Mouse (Mus musculus) CH12.LX (cell line): ENCODE measurements around the gene Tmem171. TPM values are rescaled to one million over a fixed set of nuclear protein-coding genes. Genes with fewer than 3 reads are reported as not detected.

Source experiments
- DNase-seq: peaks from one replicate; pipeline ENCODE4 v3.0.0-alpha.2; 2013; ENCODE audit errors: extremely low read depth
- H3K27ac ChIP-seq: 2 replicates; pipeline ENCODE4 v1.5.1; 2012; ENCODE audit warnings: low read depth, mild to moderate bottlenecking, control low read depth, moderate library complexity; ENCODE audit not compliant: insufficient read depth
- H3K27me3 ChIP-seq: replicated peaks from 2 replicates; pipeline ENCODE3; 2012; ENCODE audit warnings: inconsistent platforms
- H3K36me3 ChIP-seq, 2 experiments: replicated peaks in 1 of 2; 2 replicates each; pipeline versions ENCODE3 to v1.6.1; 2012; ENCODE audit warnings: inconsistent platforms in 1 of 2, low read length in 1 of 2, mild to moderate bottlenecking in 1 of 2, mixed read lengths in 1 of 2, moderate library complexity in 1 of 2; ENCODE audit not compliant: control insufficient read depth in 1 of 2, insufficient read depth in 1 of 2
- H3K4me1 ChIP-seq, 2 experiments: 2 replicates each; pipeline ENCODE4 v1.6.1; 2012; ENCODE audit warnings: inconsistent platforms in 1 of 2, moderate library complexity in 1 of 2; ENCODE audit not compliant: insufficient read depth in 2 of 2, control insufficient read depth in 1 of 2
- H3K4me2 ChIP-seq: 2 replicates; pipeline ENCODE4 v1.6.1; 2012; ENCODE audit warnings: low read depth, mild to moderate bottlenecking, control low read depth; ENCODE audit not compliant: poor library complexity, insufficient read depth, severe bottlenecking
- H3K4me3 ChIP-seq, 3 experiments: fragments of 150-350 bp in 1 of 3; sonication (generic) in 1 of 3; replicated peaks in 1 of 3; 2 replicates each; pipeline versions ENCODE3 to v1.5.1; 2011 to 2012; ENCODE audit warnings: low read depth in 2 of 3, low read length in 2 of 3, mild to moderate bottlenecking in 2 of 3, moderate library complexity in 2 of 3, control low read depth in 1 of 3, improper control_type of control experiment in 1 of 3, inconsistent platforms in 1 of 3, mixed read lengths in 1 of 3; ENCODE audit not compliant: poor library complexity in 1 of 3
- H3K79me2 ChIP-seq: replicated peaks from 2 replicates; pipeline ENCODE4 v1.6.1; 2012; ENCODE audit warnings: mild to moderate bottlenecking, moderate library complexity; ENCODE audit not compliant: control insufficient read depth, poor library complexity, insufficient read depth, severe bottlenecking; ENCODE audit errors: extremely low read depth
- H3K9ac ChIP-seq: 2 replicates; pipeline ENCODE4 v1.6.1; 2012; ENCODE audit warnings: low read depth, mild to moderate bottlenecking, control low read depth, moderate library complexity; ENCODE audit not compliant: insufficient read depth
- H3K9me3 ChIP-seq: replicated peaks from 2 replicates; pipeline ENCODE3; 2012; ENCODE audit warnings: low read length, inconsistent platforms, mixed read lengths
- GABPA ChIP-seq: IDR thresholded peaks from 2 replicates; pipeline ENCODE4 v1.6.1; 2012; ENCODE audit warnings: low read depth, low read length, improper control_type of control experiment, inconsistent platforms; ENCODE audit not compliant: insufficient replicate concordance
- JUN ChIP-seq: IDR thresholded peaks from 2 replicates; pipeline ENCODE4 v1.6.1; 2011; ENCODE audit warnings: low read depth, mild to moderate bottlenecking, low read length, improper control_type of control experiment, moderate library complexity; ENCODE audit not compliant: insufficient read depth
- JUND ChIP-seq: conservative IDR thresholded peaks from 2 replicates; pipeline ENCODE4 v1.6.1; 2011; ENCODE audit warnings: low read depth, low read length, improper control_type of control experiment
- KAT2A ChIP-seq: IDR thresholded peaks from 2 replicates; pipeline ENCODE4 v1.6.1; 2012; ENCODE audit warnings: low read length, improper control_type of control experiment, inconsistent platforms; ENCODE audit not compliant: insufficient replicate concordance
- MAFK ChIP-seq: IDR thresholded peaks from 2 replicates; pipeline ENCODE4 v1.6.1; 2011; ENCODE audit warnings: low read length, improper control_type of control experiment; ENCODE audit not compliant: insufficient replicate concordance
- MAZ ChIP-seq: IDR thresholded peaks from 2 replicates; pipeline ENCODE4 v1.6.1; 2012; ENCODE audit warnings: low read depth, mild to moderate bottlenecking, inconsistent platforms, low read length, improper control_type of control experiment, moderate library complexity
- MEF2A ChIP-seq: IDR thresholded peaks from 2 replicates; pipeline ENCODE4 v1.6.1; 2014; ENCODE audit warnings: low read depth, mild to moderate bottlenecking, inconsistent platforms, low read length, improper control_type of control experiment, borderline replicate concordance
- MXI1 ChIP-seq: IDR thresholded peaks from 2 replicates; pipeline ENCODE4 v1.6.1; 2011; ENCODE audit warnings: mild to moderate bottlenecking, low read depth, low read length, improper control_type of control experiment
- MYC ChIP-seq: IDR thresholded peaks from 2 replicates; pipeline ENCODE4 v1.6.1; 2011; ENCODE audit warnings: low read depth, mild to moderate bottlenecking, improper control_type of control experiment, low read length
- NRF1 ChIP-seq: IDR thresholded peaks from 2 replicates; pipeline ENCODE4 v1.6.1; 2014; ENCODE audit warnings: low read depth, mild to moderate bottlenecking, inconsistent platforms, low read length, improper control_type of control experiment, moderate library complexity
- PAX5 ChIP-seq: IDR thresholded peaks from 2 replicates; pipeline ENCODE4 v1.6.1; 2012; ENCODE audit warnings: low read length, inconsistent platforms, mixed read lengths
- POLR2A ChIP-seq: IDR thresholded peaks from 2 replicates; pipeline ENCODE4 v1.6.1; 2011; ENCODE audit warnings: low read depth, mild to moderate bottlenecking, improper control_type of control experiment, low read length
- POLR2AphosphoS2 ChIP-seq: IDR thresholded peaks from 2 replicates; pipeline ENCODE4 v1.6.1; 2011; ENCODE audit warnings: low read depth, low read length, improper control_type of control experiment
- TBP ChIP-seq: conservative IDR thresholded peaks from 2 replicates; pipeline ENCODE4 v1.6.1; 2011; ENCODE audit warnings: low read depth, low read length, improper control_type of control experiment
- TCF12 ChIP-seq: IDR thresholded peaks from 2 replicates; pipeline ENCODE4 v1.6.1; 2014; ENCODE audit warnings: low read depth, mild to moderate bottlenecking, inconsistent platforms, low read length, improper control_type of control experiment
- USF1 ChIP-seq: IDR thresholded peaks from 2 replicates; pipeline ENCODE4 v1.6.1; 2014; ENCODE audit warnings: low read depth, mild to moderate bottlenecking, inconsistent platforms, low read length, improper control_type of control experiment
- dilution Hi-C: fragments of 300-500 bp; cut with MboI; formaldehyde crosslinking; loops from 2 replicates; pipeline ENCODE4 v1.14.3; 2020; ENCODE audit warnings: low sequenced_read_pairs; ENCODE audit not compliant: extremely low pct_unique_long_range_greater_than_20kb, extremely low pct_ligation_motif_present
- in situ Hi-C: fragments of 300-500 bp; cut with MboI; formaldehyde crosslinking; loops from 3 replicates; pipeline ENCODE4 v1.14.3; 2019; ENCODE audit warnings: low sequenced_read_pairs, low pct_ligation_motif_present, low pct_unique_long_range_greater_than_20kb, mixed read lengths
- polyA plus RNA-seq: library from polyadenylated mRNA; unstranded; fragments of >175 nt; gene quantifications from 2 replicates; pipeline ENCODE4 v1.2.1, GENCODE M21; 2012; ENCODE audit warnings: low read depth; ENCODE audit not compliant: insufficient read length
- total RNA-seq, 2 experiments: library from RNA; depleted of rRNA; stranded (reverse); fragments of 300-350 nt in 1 of 2; fragments of >200 nt in 1 of 2; gene quantifications; 2 replicates each; pipeline ENCODE4 v1.2.3; 2012 to 2014

Tmem171 gene
- total and polyA plus RNA-seq, 3 experiments = not detected

GRCm38 (mm10) chr13:98722296-98722695 lies 27.7 kb upstream of the Tmem171 start:
- no peaks in the 10 kb centered on the region for H3K79me2 ChIP-seq
- H3K9me3 ChIP-seq = peaks cover 4% of the 10 kb centered on the region
- H3K27ac ChIP-seq = no peak overlapping the region
- no peak overlapping the region for H3K9ac ChIP-seq
- DNase-seq = no peak
- in situ Hi-C loops = no loop called here
- H3K4me3 ChIP-seq = no peak overlapping the region
- H3K27me3 ChIP-seq = no peaks in the 10 kb centered on the region
- H3K36me3 ChIP-seq = peaks cover 12 to 43% of the 10 kb centered on the region in 2 experiments
- H3K4me2 ChIP-seq = no peak overlapping the region
- dilution Hi-C loops = no loop called here
- H3K4me1 ChIP-seq = no peaks in the 10 kb centered on the region
- no peak for TF ChIP-seq TBP
- no peak for TF ChIP-seq TCF12
- TF ChIP-seq MXI1 = no peak
- no peak for TF ChIP-seq MEF2A
- TF ChIP-seq POLR2AphosphoS2 = no peak
- TF ChIP-seq NRF1 = no peak
- TF ChIP-seq JUND = no peak
- TF ChIP-seq POLR2A = no peak
- no peak for TF ChIP-seq GABPA
- no peak for TF ChIP-seq PAX5
- no peak for TF ChIP-seq MYC

- Histone ChIP-seq H3K27ac (no peak overlapping the region), H3K4me2 (no peak overlapping the region), H3K9me3 (no peaks in the 10 kb centered on the region), H3K9ac (no peak overlapping the region), H3K4me3 (no peak overlapping the region), H3K27me3 (no peaks in the 10 kb centered on the region), H3K36me3 (peaks cover 0 to 2% of the 10 kb centered on the region in 2 experiments), H3K4me1 (no peaks in the 10 kb centered on the region), H3K79me2 (no peaks in the 10 kb centered on the region)
- DNase-seq = no peak
- in situ Hi-C loops (no loop called here), dilution Hi-C loops (no loop called here)
- TF ChIP-seq TBP (no peak), USF1 (no peak), JUND (no peak), MAZ (no peak)
These were observed 21.5 kb upstream of the Tmem171 start for GRCm38 (mm10) chr13:98716176-98716575.

GRCm38 (mm10) chr13:98715443-98715990 lies 20.9 kb upstream of the Tmem171 start:
- Histone ChIP-seq H3K27me3 (no peaks in the 10 kb centered on the region), H3K4me3 (no peak overlapping the region), H3K79me2 (no peaks in the 10 kb centered on the region), H3K36me3 (no peaks in the 10 kb centered on the region), H3K9me3 (no peaks in the 10 kb centered on the region), H3K9ac (no peak overlapping the region), H3K27ac (no peak overlapping the region), H3K4me1 (no peaks in the 10 kb centered on the region), H3K4me2 (no peak overlapping the region)
- DNase-seq = no peak
- TF ChIP-seq KAT2A (no peak), TBP (no peak), TCF12 (no peak), POLR2AphosphoS2 (no peak), MAFK (no peak), JUN (no peak)
- dilution Hi-C loops (no loop called here), in situ Hi-C loops (no loop called here)
